In genomic region chr11:102623876-102624789, GRCm38 (mm10) we compare ENCODE assay signal across 9 mouse cellular contexts. TPM values are rescaled to one million over a fixed set of nuclear protein-coding genes. Genes with fewer than 3 reads are reported as not detected.
DNase-seq lines count a peak whose midpoint lies in the region; ATAC-seq and TF ChIP-seq lines count a peak whose summit lies in the region.
"Had no signal": no experiment of that assay in that cellular context is flagged by ENCODE, and none has a peak within 500 bp of the region (broad histone marks: within the 10 kb centered on the region; RNA-seq: fewer than 3 reads in every experiment).

No protein-coding gene starts in this region.

- no peaks in the 10 kb centered on the region for H3K36me3 ChIP-seq in E14TG2a.4 (ENCODE audit: insufficient read depth, low read length)
- H3K36me3 ChIP-seq in heart, embryonic 14.5 days (ENCODE audit: control insufficient read depth, insufficient read depth, low read length), result no peaks in the 10 kb centered on the region
- no peaks in the 10 kb centered on the region for H3K36me3 ChIP-seq in midbrain, embryonic 15.5 days (replicated peaks)

- peak; percentile 69 for ATAC-seq in heart, embryonic 14.5 days (ENCODE audit: insufficient number of reproducible peaks, insufficient read depth, low FRiP score, low read depth)
- no peak for ATAC-seq in midbrain, embryonic 15.5 days (replicated peaks)
- no peak for ATAC-seq in megakaryocyte progenitor cell, adult 5-6 weeks (replicated peaks; ENCODE audit: poor library complexity)
- ATAC-seq in activated CD4-positive, CD25-positive, alpha-beta regulatory T cell, adult 4 months, result no peak

- H3K27me3 ChIP-seq in E14TG2a.4 (ENCODE audit: insufficient read depth, low read length), result peaks cover 27% of the 10 kb centered on the region
- no peaks in the 10 kb centered on the region for H3K27me3 ChIP-seq in heart, embryonic 14.5 days (ENCODE audit: control insufficient read depth, insufficient read depth, low read length)
- no peaks in the 10 kb centered on the region for H3K27me3 ChIP-seq in midbrain, embryonic 15.5 days (replicated peaks)

- TF ChIP-seq CTCF in E14TG2a.4 (conservative IDR thresholded peaks at IDR 0.05; ENCODE audit: low read length), result no peak

- peak; percentile 85 for DNase-seq in embryo, embryonic 10 days (ENCODE audit: low spot score)
- DNase-seq in kidney, postnatal 10 days, result peak; percentile 89
- no peak for DNase-seq in layer of hippocampus, postnatal 36 days

- H3K27ac ChIP-seq in heart, embryonic 14.5 days (replicated peaks in 1 of 2; ENCODE audit: control insufficient read depth in 1 of 2, insufficient read depth in 1 of 2, low read depth in 2 of 2, low read length in 2 of 2), result peak overlapping the region; percentile 91 to 94
- peak overlapping the region; percentile 69 for H3K27ac ChIP-seq in midbrain, embryonic 15.5 days

- H3K4me3 ChIP-seq in E14TG2a.4 (replicated peaks; ENCODE audit: low read length), result peak overlapping the region; percentile 48
- H3K4me3 ChIP-seq in heart, embryonic 14.5 days (ENCODE audit: control insufficient read depth in 1 of 2, insufficient read depth in 1 of 2, low read depth in 1 of 2, low read length in 2 of 2), result peak overlapping the region; percentile 19 to 27
- no peak overlapping the region for H3K4me3 ChIP-seq in midbrain, embryonic 15.5 days
- H3K4me3 ChIP-seq: megakaryocyte, embryonic 14.5 days had no signal

- H3K9ac ChIP-seq in heart, embryonic 14.5 days (ENCODE audit: low read length), result peak overlapping the region; percentile 62
- H3K9ac ChIP-seq in midbrain, embryonic 15.5 days, result no peak overlapping the region

- peaks cover 5% of the 10 kb centered on the region for H3K9me3 ChIP-seq in E14TG2a.4 (ENCODE audit: low read length)
- no peaks in the 10 kb centered on the region for H3K9me3 ChIP-seq in heart, embryonic 14.5 days (ENCODE audit: control insufficient read depth, low read length)
- no peaks in the 10 kb centered on the region for H3K9me3 ChIP-seq in midbrain, embryonic 15.5 days

- peaks cover 37% of the 10 kb centered on the region for H3K4me1 ChIP-seq in E14TG2a.4 (replicated peaks; ENCODE audit: low read depth, low read length)
- H3K4me1 ChIP-seq in heart, embryonic 14.5 days (ENCODE audit: control insufficient read depth in 2 of 2, insufficient read depth in 2 of 2, low read length in 2 of 2), result peaks cover 20 to 23% of the 10 kb centered on the region in 2 experiments
- H3K4me1 ChIP-seq in midbrain, embryonic 15.5 days, result peaks cover 20% of the 10 kb centered on the region

- peak overlapping the region; percentile 64 for H3K4me2 ChIP-seq in heart, embryonic 14.5 days (ENCODE audit: low read length)
- no peak overlapping the region; the same call in 1 of the 2 replicates for H3K4me2 ChIP-seq in midbrain, embryonic 15.5 days

- WGBS in heart, embryonic 14.5 days, result 6% methylated on average over 17 of the region's 17 CpGs
- 8% methylated on average over 17 of the region's 17 CpGs for WGBS in midbrain, embryonic 15.5 days

RNA-seq across cellular contexts. Expression of gene Fzd2, which starts 19.9 kb away (rescaled TPM):
- polyA plus RNA-seq in heart, embryonic 14.5 days (2014; fragmentation: Nextera tagmentation; extraction: Ambion mirVana), result 18.7 and 24.0 TPM in 2 replicates
- 7.4 and 9.5 TPM in 2 replicates for polyA plus RNA-seq in midbrain, embryonic 15.5 days (2015; fragmentation: Nextera tagmentation; extraction: Ambion mirVana)
- 1 to 10 TPM; 6.3 to 8.9 TPM for total RNA-seq in layer of hippocampus, postnatal 36 days (2021)
- total RNA-seq in megakaryocyte progenitor cell, adult 5-6 weeks (2015), result not detected in 2 replicates
- total RNA-seq in megakaryocyte progenitor cell, adult 5-6 weeks (2017), result not detected in 2 replicates
- polyA plus RNA-seq in activated CD4-positive, CD25-positive, alpha-beta regulatory T cell, adult 4 months (2017; shearing (Covaris generic)), result not detected

RNA-seq across cellular contexts. Expression of gene Meioc, which starts 39.4 kb away (rescaled TPM):
- 1.1 TPM in 2 replicates for polyA plus RNA-seq in heart, embryonic 14.5 days (2014; fragmentation: Nextera tagmentation; extraction: Ambion mirVana)
- polyA plus RNA-seq in midbrain, embryonic 15.5 days (2015; fragmentation: Nextera tagmentation; extraction: Ambion mirVana), result 0.13 TPM in 1 of 2 replicates, not detected in the other
- total RNA-seq in layer of hippocampus, postnatal 36 days (2021), result not detected
- total RNA-seq in megakaryocyte progenitor cell, adult 5-6 weeks (2015), result not detected in 2 replicates
- total RNA-seq in megakaryocyte progenitor cell, adult 5-6 weeks (2017), result not detected in 2 replicates
- not detected for polyA plus RNA-seq in activated CD4-positive, CD25-positive, alpha-beta regulatory T cell, adult 4 months (2017; shearing (Covaris generic))

RNA-seq across cellular contexts. Expression of gene Gm11627, which starts 44.9 kb away (rescaled TPM):
- 12.6 and 13.9 TPM in 2 replicates for polyA plus RNA-seq in heart, embryonic 14.5 days (2014; fragmentation: Nextera tagmentation; extraction: Ambion mirVana)
- polyA plus RNA-seq in midbrain, embryonic 15.5 days (2015; fragmentation: Nextera tagmentation; extraction: Ambion mirVana), result 1.9 and 3.4 TPM in 2 replicates
- 1 to 10 TPM in 1 of 2 experiments, under 1 TPM in 1; 0.90 to 3.2 TPM for total RNA-seq in layer of hippocampus, postnatal 36 days (2021)
- not detected in 2 replicates for total RNA-seq in megakaryocyte progenitor cell, adult 5-6 weeks (2015)
- total RNA-seq in megakaryocyte progenitor cell, adult 5-6 weeks (2017), result not detected in 2 replicates
- polyA plus RNA-seq in activated CD4-positive, CD25-positive, alpha-beta regulatory T cell, adult 4 months (2017; shearing (Covaris generic)), result not detected

Comparison
In these comparisons a context has a peak if more than half of its experiments do, and no peak if none do; other contexts are left out.
1. DNase-seq: peak in embryo, embryonic 10 days (single experiment) and kidney, postnatal 10 days (single experiment); none in layer of hippocampus, postnatal 36 days (0 of 2).